Mouse (Mus musculus) bone marrow, adult 2 months (tissue): ENCODE measurements around the gene Fhod1. TPM values are rescaled to one million over a fixed set of nuclear protein-coding genes. Genes with fewer than 3 reads are reported as not detected.

ENCODE experiments used
- H3K27ac ChIP-seq: fragments of 200-500 bp; 2 replicates; pipeline ENCODE4 v1.5.1; 2012; ENCODE audit warnings: low read depth, mild to moderate bottlenecking, control low read depth, inconsistent platforms, low read length; ENCODE audit not compliant: control insufficient read depth, poor library complexity, insufficient read depth
- H3K4me1 ChIP-seq: fragments of 200-500 bp; 2 replicates; pipeline ENCODE4 v1.6.1; 2011; ENCODE audit warnings: low read length; ENCODE audit not compliant: control insufficient read depth, insufficient read depth
- H3K4me3 ChIP-seq: fragments of 200-500 bp; replicated peaks from 2 replicates; pipeline ENCODE3; 2011; ENCODE audit warnings: mild to moderate bottlenecking, low read depth, low read length, control low read depth; ENCODE audit not compliant: control insufficient read depth
- CTCF ChIP-seq: fragments of 200-500 bp; IDR thresholded peaks from 2 replicates; pipeline ENCODE4 v1.5.1; 2011; ENCODE audit warnings: low read length, control low read depth; ENCODE audit not compliant: control insufficient read depth, insufficient read depth
- POLR2A ChIP-seq: fragments of 200-500 bp; IDR thresholded peaks from 2 replicates; pipeline ENCODE4 v1.6.1; 2011; ENCODE audit warnings: low read depth, mild to moderate bottlenecking, control low read depth, low read length, borderline replicate concordance; ENCODE audit not compliant: control insufficient read depth
- WGBS: fragments of 180-500 bp; shearing (Covaris S2); methylation state at CpG from one replicate; pipeline ENCODE4 v1.1.7; 2018; 5-methylcytosine and 5-hydroxymethylcytosine counted together
- polyA plus RNA-seq: library from polyadenylated mRNA; stranded (reverse); fragments of >200 nt; gene quantifications from 2 replicates; pipeline ENCODE4 v1.2.4, GENCODE M21; 2011; ENCODE audit warnings: low replicate concordance; ENCODE audit not compliant: missing spikeins, insufficient read depth, insufficient read length

Fhod1 gene
- polyA plus RNA-seq, 1 experiment = 66.3 TPM

GRCm38 (mm10) chr8:105355179-105356024 lies 7.6 kb upstream of the Fhod1 start:
- WGBS = 62% methylated on average over 26 of the region's 26 CpGs
- H3K4me3 ChIP-seq = no peak overlapping the region
- no peak for TF ChIP-seq POLR2A
- peaks cover 5% of the 10 kb centered on the region; the same call in 1 of the 2 replicates for H3K4me1 ChIP-seq
- H3K27ac ChIP-seq = no peak overlapping the region

- no peak overlapping the region for H3K4me3 ChIP-seq
- TF ChIP-seq CTCF (no peak), POLR2A (no peak)
- peaks cover 5% of the 10 kb centered on the region; the same call in 1 of the 2 replicates for H3K4me1 ChIP-seq
- 0 out of 2 replicates have a peak overlapping the region, but pooled peaks have one; percentile 19 for H3K27ac ChIP-seq
- 90% methylated on average over 4 of the region's 4 CpGs for WGBS
Measured at GRCm38 (mm10) chr8:105354549-105354948, 6.8 kb upstream of the Fhod1 start.

GRCm38 (mm10) chr8:105353583-105354135 lies 5.9 kb upstream of the Fhod1 start:
- Histone ChIP-seq H3K27ac (no peak overlapping the region), H3K4me1 (peaks cover 5% of the 10 kb centered on the region; the same call in 1 of the 2 replicates), H3K4me3 (no peak overlapping the region)
- TF ChIP-seq POLR2A = no peak
- TF ChIP-seq CTCF = no peak
- WGBS = 83% methylated on average over 8 of the region's 8 CpGs

GRCm38 (mm10) chr8:105350186-105350585 lies 2.4 kb upstream of the Fhod1 start:
- Histone ChIP-seq H3K27ac (no peak overlapping the region), H3K4me3 (no peak overlapping the region), H3K4me1 (peaks cover 2% of the 10 kb centered on the region; the same call in 1 of the 2 replicates)
- WGBS = 71% methylated on average over 7 of the region's 7 CpGs
- TF ChIP-seq CTCF = no peak
- TF ChIP-seq POLR2A = no peak

- Histone ChIP-seq H3K27ac (no peak overlapping the region), H3K4me1 (no peaks in the 10 kb centered on the region; the same call in 1 of the 2 replicates), H3K4me3 (peak overlapping the region; percentile 46)
- 1% methylated on average over 43 of the region's 48 CpGs for WGBS
- no peak for TF ChIP-seq POLR2A
- TF ChIP-seq CTCF = no peak
Measured at GRCm38 (mm10) chr8:105349096-105349771, 1.5 kb upstream of the Fhod1 start.

- H3K4me3 ChIP-seq = peak within 1 kb of the TSS; percentile 91
- no peak for TF ChIP-seq POLR2A
- no peaks in the 10 kb centered on the region; the same call in 1 of the 2 replicates for H3K4me1 ChIP-seq
- under 1% methylated on average over 34 of the region's 34 CpGs for WGBS
- H3K27ac ChIP-seq = peak within 1 kb of the TSS; percentile 83
Measured at GRCm38 (mm10) chr8:105348450-105349095, 820 bp upstream of the Fhod1 start, which contains the start of gene Slc9a5. TSS of gene Slc9a5 (plus strand) at chr8:105348843.

- H3K27ac ChIP-seq = no peak overlapping the region; the same call in 1 of the 2 replicates
- H3K4me1 ChIP-seq = no peaks in the 10 kb centered on the region; the same call in 1 of the 2 replicates
- WGBS = 7% methylated on average over 34 of the region's 34 CpGs
Measured at GRCm38 (mm10) chr8:105346611-105347427, 934 bp downstream of the Fhod1 start.

More at GRCm38 (mm10) chr8:105346611-105347427, 934 bp downstream of the Fhod1 start:
- TF ChIP-seq POLR2A (no peak), CTCF (no peak)
- H3K4me3 ChIP-seq = peak overlapping the region; percentile 91
